Mouse (Mus musculus) CH12.LX (cell line): ENCODE measurements around the gene Terb2. TPM values are rescaled to one million over a fixed set of nuclear protein-coding genes. Genes with fewer than 3 reads are reported as not detected.

Source experiments
- DNase-seq: peaks from one replicate; pipeline ENCODE4 v3.0.0-alpha.2; 2013; ENCODE audit errors: extremely low read depth
- H3K27ac ChIP-seq: 2 replicates; pipeline ENCODE4 v1.5.1; 2012; ENCODE audit warnings: low read depth, mild to moderate bottlenecking, control low read depth, moderate library complexity; ENCODE audit not compliant: insufficient read depth
- H3K27me3 ChIP-seq: replicated peaks from 2 replicates; pipeline ENCODE3; 2012; ENCODE audit warnings: inconsistent platforms
- H3K36me3 ChIP-seq, 2 experiments: replicated peaks in 1 of 2; 2 replicates each; pipeline versions ENCODE3 to v1.6.1; 2012; ENCODE audit warnings: inconsistent platforms in 1 of 2, low read length in 1 of 2, mild to moderate bottlenecking in 1 of 2, mixed read lengths in 1 of 2, moderate library complexity in 1 of 2; ENCODE audit not compliant: control insufficient read depth in 1 of 2, insufficient read depth in 1 of 2
- H3K4me1 ChIP-seq, 2 experiments: 2 replicates each; pipeline ENCODE4 v1.6.1; 2012; ENCODE audit warnings: inconsistent platforms in 1 of 2, moderate library complexity in 1 of 2; ENCODE audit not compliant: insufficient read depth in 2 of 2, control insufficient read depth in 1 of 2
- H3K4me2 ChIP-seq: 2 replicates; pipeline ENCODE4 v1.6.1; 2012; ENCODE audit warnings: low read depth, mild to moderate bottlenecking, control low read depth; ENCODE audit not compliant: poor library complexity, insufficient read depth, severe bottlenecking
- H3K4me3 ChIP-seq, 3 experiments: fragments of 150-350 bp in 1 of 3; sonication (generic) in 1 of 3; replicated peaks in 1 of 3; 2 replicates each; pipeline versions ENCODE3 to v1.5.1; 2011 to 2012; ENCODE audit warnings: low read depth in 2 of 3, low read length in 2 of 3, mild to moderate bottlenecking in 2 of 3, moderate library complexity in 2 of 3, control low read depth in 1 of 3, improper control_type of control experiment in 1 of 3, inconsistent platforms in 1 of 3, mixed read lengths in 1 of 3; ENCODE audit not compliant: poor library complexity in 1 of 3
- H3K79me2 ChIP-seq: replicated peaks from 2 replicates; pipeline ENCODE4 v1.6.1; 2012; ENCODE audit warnings: mild to moderate bottlenecking, moderate library complexity; ENCODE audit not compliant: control insufficient read depth, poor library complexity, insufficient read depth, severe bottlenecking; ENCODE audit errors: extremely low read depth
- H3K9ac ChIP-seq: 2 replicates; pipeline ENCODE4 v1.6.1; 2012; ENCODE audit warnings: low read depth, mild to moderate bottlenecking, control low read depth, moderate library complexity; ENCODE audit not compliant: insufficient read depth
- H3K9me3 ChIP-seq: replicated peaks from 2 replicates; pipeline ENCODE3; 2012; ENCODE audit warnings: low read length, inconsistent platforms, mixed read lengths
- BHLHE40 ChIP-seq: IDR thresholded peaks from 2 replicates; pipeline ENCODE4 v1.6.1; 2011; ENCODE audit warnings: mild to moderate bottlenecking, low read depth, low read length, improper control_type of control experiment
- CHD1 ChIP-seq: IDR thresholded peaks from 2 replicates; pipeline ENCODE4 v1.6.1; 2012; ENCODE audit warnings: low read depth, low read length, improper control_type of control experiment, inconsistent platforms
- CHD2 ChIP-seq: IDR thresholded peaks from 2 replicates; pipeline ENCODE4 v1.6.1; 2011; ENCODE audit warnings: low read length, improper control_type of control experiment
- CTCF ChIP-seq, 2 experiments: IDR thresholded peaks in 1 of 2; conservative IDR thresholded peaks in 1 of 2; 2 replicates each; pipeline ENCODE4 v1.5.1; 2011 to 2012; ENCODE audit warnings: low read depth in 2 of 2, low read length in 2 of 2, improper control_type of control experiment in 1 of 2, inconsistent platforms in 1 of 2, mild to moderate bottlenecking in 1 of 2, moderate library complexity in 1 of 2
- E2F4 ChIP-seq: IDR thresholded peaks from 2 replicates; pipeline ENCODE4 v1.6.1; 2011; ENCODE audit warnings: low read depth, low read length, improper control_type of control experiment; ENCODE audit not compliant: insufficient replicate concordance
- ELF1 ChIP-seq: IDR thresholded peaks from 2 replicates; pipeline ENCODE4 v1.6.1; 2014; ENCODE audit warnings: low read depth, mild to moderate bottlenecking, inconsistent platforms, low read length, improper control_type of control experiment
- ETS1 ChIP-seq: conservative IDR thresholded peaks from 2 replicates; pipeline ENCODE4 v1.6.1; 2012; ENCODE audit warnings: low read depth, mild to moderate bottlenecking, inconsistent platforms, low read length, improper control_type of control experiment, moderate library complexity
- IRF4 ChIP-seq: IDR thresholded peaks from 2 replicates; pipeline ENCODE4 v1.6.1; 2014; ENCODE audit warnings: low read depth, mild to moderate bottlenecking, inconsistent platforms, low read length, improper control_type of control experiment
- MAFK ChIP-seq: IDR thresholded peaks from 2 replicates; pipeline ENCODE4 v1.6.1; 2011; ENCODE audit warnings: low read length, improper control_type of control experiment; ENCODE audit not compliant: insufficient replicate concordance
- MAX ChIP-seq: IDR thresholded peaks from 2 replicates; pipeline ENCODE4 v1.6.1; 2011; ENCODE audit warnings: low read length, improper control_type of control experiment
- MEF2A ChIP-seq: IDR thresholded peaks from 2 replicates; pipeline ENCODE4 v1.6.1; 2014; ENCODE audit warnings: low read depth, mild to moderate bottlenecking, inconsistent platforms, low read length, improper control_type of control experiment, borderline replicate concordance
- MXI1 ChIP-seq: IDR thresholded peaks from 2 replicates; pipeline ENCODE4 v1.6.1; 2011; ENCODE audit warnings: mild to moderate bottlenecking, low read depth, low read length, improper control_type of control experiment
- NRF1 ChIP-seq: IDR thresholded peaks from 2 replicates; pipeline ENCODE4 v1.6.1; 2014; ENCODE audit warnings: low read depth, mild to moderate bottlenecking, inconsistent platforms, low read length, improper control_type of control experiment, moderate library complexity
- POLR2AphosphoS2 ChIP-seq: IDR thresholded peaks from 2 replicates; pipeline ENCODE4 v1.6.1; 2011; ENCODE audit warnings: low read depth, low read length, improper control_type of control experiment
- RAD21 ChIP-seq: IDR thresholded peaks from 2 replicates; pipeline ENCODE4 v1.6.1; 2011; ENCODE audit warnings: low read depth, mild to moderate bottlenecking, low read length, improper control_type of control experiment, moderate library complexity
- RCOR1 ChIP-seq: conservative IDR thresholded peaks from 2 replicates; pipeline ENCODE4 v1.6.1; 2012; ENCODE audit warnings: low read depth, mild to moderate bottlenecking, inconsistent platforms, low read length, improper control_type of control experiment
- SIN3A ChIP-seq: IDR thresholded peaks from 2 replicates; pipeline ENCODE4 v1.6.1; 2012; ENCODE audit warnings: low read length, improper control_type of control experiment, inconsistent platforms
- SMC3 ChIP-seq: IDR thresholded peaks from 2 replicates; pipeline ENCODE4 v1.6.1; 2011; ENCODE audit warnings: low read depth, low read length, improper control_type of control experiment
- TCF12 ChIP-seq: IDR thresholded peaks from 2 replicates; pipeline ENCODE4 v1.6.1; 2014; ENCODE audit warnings: low read depth, mild to moderate bottlenecking, inconsistent platforms, low read length, improper control_type of control experiment
- USF1 ChIP-seq: IDR thresholded peaks from 2 replicates; pipeline ENCODE4 v1.6.1; 2014; ENCODE audit warnings: low read depth, mild to moderate bottlenecking, inconsistent platforms, low read length, improper control_type of control experiment
- ZC3H11A ChIP-seq: IDR thresholded peaks from 2 replicates; pipeline ENCODE4 v1.6.1; 2012; ENCODE audit warnings: low read depth, mild to moderate bottlenecking, inconsistent platforms, low read length, improper control_type of control experiment
- ZKSCAN1 ChIP-seq: IDR thresholded peaks from 2 replicates; pipeline ENCODE4 v1.6.1; 2012; ENCODE audit warnings: low read depth, inconsistent platforms, low read length, improper control_type of control experiment, borderline replicate concordance
- ZMIZ1 ChIP-seq: IDR thresholded peaks from 2 replicates; pipeline ENCODE4 v1.6.1; 2012; ENCODE audit warnings: low read depth, mild to moderate bottlenecking, inconsistent platforms, low read length, improper control_type of control experiment
- dilution Hi-C: fragments of 300-500 bp; cut with MboI; formaldehyde crosslinking; loops from 2 replicates; pipeline ENCODE4 v1.14.3; 2020; ENCODE audit warnings: low sequenced_read_pairs; ENCODE audit not compliant: extremely low pct_unique_long_range_greater_than_20kb, extremely low pct_ligation_motif_present
- in situ Hi-C: fragments of 300-500 bp; cut with MboI; formaldehyde crosslinking; loops from 3 replicates; pipeline ENCODE4 v1.14.3; 2019; ENCODE audit warnings: low sequenced_read_pairs, low pct_ligation_motif_present, low pct_unique_long_range_greater_than_20kb, mixed read lengths
- polyA plus RNA-seq: library from polyadenylated mRNA; unstranded; fragments of >175 nt; gene quantifications from 2 replicates; pipeline ENCODE4 v1.2.1, GENCODE M21; 2012; ENCODE audit warnings: low read depth; ENCODE audit not compliant: insufficient read length
- total RNA-seq, 2 experiments: library from RNA; depleted of rRNA; stranded (reverse); fragments of 300-350 nt in 1 of 2; fragments of >200 nt in 1 of 2; gene quantifications; 2 replicates each; pipeline ENCODE4 v1.2.3; 2012 to 2014

Terb2 gene
- total and polyA plus RNA-seq, 3 experiments, result not detected

GRCm38 (mm10) chr2:122194509-122194929, 8.4 kb downstream of the Terb2 start:
- Histone ChIP-seq H3K27me3 (no peaks in the 10 kb centered on the region), H3K36me3 (no peaks in the 10 kb centered on the region), H3K4me2 (no peak overlapping the region), H3K4me1 (peaks cover 0 to 6% of the 10 kb centered on the region in 2 experiments; a peak in 2 of 4 replicates), H3K9ac (no peak overlapping the region), H3K79me2 (no peaks in the 10 kb centered on the region), H3K27ac (no peak overlapping the region), H3K9me3 (no peaks in the 10 kb centered on the region), H3K4me3 (no peak overlapping the region)
- dilution Hi-C loops, result no loop called here
- no peak for TF ChIP-seq CHD1
- no peak for TF ChIP-seq MEF2A
- peak; percentile 89 for TF ChIP-seq RAD21
- TF ChIP-seq SMC3, result peak; percentile 80
- TF ChIP-seq ELF1, result peak; percentile 10; the same call in 1 of the 2 replicates
- TF ChIP-seq E2F4, result no peak
- TF ChIP-seq ZC3H11A, result peak; percentile 72
- peak; percentile 7 to 82; a peak in 2 of 4 replicates for TF ChIP-seq CTCF (conservative IDR thresholded peaks at IDR 0.05 in 1 of 2, IDR thresholded peaks at IDR 0.05 in 1 of 2; ENCODE audit: low read depth in 2 of 2, low read length in 2 of 2)
- in situ Hi-C loops, result loop anchor here (5.0 kb wide), 1 partner anchor 103 kb away; the partner anchor contains the start of genes Duox2 and Duoxa2
- DNase-seq, result peak; percentile 47

GRCm38 (mm10) chr2:122201501-122201900, 15.4 kb downstream of the Terb2 start:
- H3K4me3 ChIP-seq, result no peak overlapping the region
- TF ChIP-seq NRF1 (no peak), RCOR1 (no peak), CHD2 (no peak), CHD1 (no peak), TCF12 (no peak), USF1 (no peak), BHLHE40 (no peak), ZKSCAN1 (no peak), ZMIZ1 (no peak), ETS1 (no peak), ZC3H11A (no peak), SMC3 (no peak), IRF4 (no peak), MAX (no peak), SIN3A (no peak), MXI1 (no peak), MAFK (no peak), POLR2AphosphoS2 (no peak)
- no peak overlapping the region for H3K9ac ChIP-seq
- in situ Hi-C loops, result no loop called here
- H3K79me2 ChIP-seq, result no peaks in the 10 kb centered on the region
- dilution Hi-C loops, result no loop called here
- no peaks in the 10 kb centered on the region for H3K36me3 ChIP-seq
- H3K4me2 ChIP-seq, result no peak overlapping the region
- peaks cover under 1 to 6% of the 10 kb centered on the region in 2 experiments; a peak in 2 of 4 replicates for H3K4me1 ChIP-seq
- H3K27ac ChIP-seq, result no peak overlapping the region
- no peaks in the 10 kb centered on the region for H3K9me3 ChIP-seq
- DNase-seq, result no peak
- H3K27me3 ChIP-seq, result no peaks in the 10 kb centered on the region
